ENCODE assay signal across 16 mouse cellular contexts in genomic region chr11:70193354-70194285, GRCm38 (mm10). TPM values are rescaled to one million over a fixed set of nuclear protein-coding genes. Genes with fewer than 3 reads are reported as not detected.
DNase-seq lines count a peak whose midpoint lies in the region; TF ChIP-seq lines count a peak whose summit lies in the region.
"Had no signal": no experiment of that assay in that cellular context is flagged by ENCODE, and none has a peak within 500 bp of the region (broad histone marks: within the 10 kb centered on the region; RNA-seq: fewer than 3 reads in every experiment).

No protein-coding gene starts in this region.

- H3K79me2 ChIP-seq in C2C12 (ENCODE audit: control insufficient read depth, insufficient read depth) = no peaks in the 10 kb centered on the region
- H3K79me2 ChIP-seq in myocyte (ENCODE audit: control insufficient read depth, insufficient read depth) = no peaks in the 10 kb centered on the region

- peaks cover 32% of the 10 kb centered on the region for H3K4me1 ChIP-seq in embryonic fibroblast, embryonic 13.5 days (ENCODE audit: control insufficient read depth, insufficient read depth, low read length)
- H3K4me1 ChIP-seq: embryonic facial prominence, embryonic 15.5 days; forebrain, embryonic 15.5 days; neural tube, embryonic 12.5 days had no signal

- H3K27me3 ChIP-seq in C2C12 (ENCODE audit: control insufficient read depth, insufficient read depth, insufficient read length) = no peaks in the 10 kb centered on the region
- no peaks in the 10 kb centered on the region for H3K27me3 ChIP-seq in myocyte (ENCODE audit: control insufficient read depth, insufficient read depth, insufficient read length)
- H3K27me3 ChIP-seq: embryonic facial prominence, embryonic 15.5 days; forebrain, embryonic 15.5 days; neural tube, embryonic 12.5 days had no signal

- no peak overlapping the region for H3K4me3 ChIP-seq in C2C12 (ENCODE audit: insufficient read depth, poor library complexity, severe bottlenecking)
- no peak overlapping the region for H3K4me3 ChIP-seq in embryonic fibroblast, embryonic 13.5 days (ENCODE audit: insufficient read depth, low read length)
- no peak overlapping the region for H3K4me3 ChIP-seq in myocyte
- H3K4me3 ChIP-seq: embryonic facial prominence, embryonic 15.5 days; forebrain, embryonic 15.5 days; gastrocnemius, adult 2 months; neural tube, embryonic 12.5 days had no signal

- H3K4me2 ChIP-seq in myocyte (ENCODE audit: low read depth) = peak overlapping the region; percentile 45
- H3K4me2 ChIP-seq: embryonic facial prominence, embryonic 15.5 days; forebrain, embryonic 15.5 days; neural tube, embryonic 12.5 days had no signal

- H3K79me3 ChIP-seq in C2C12 (ENCODE audit: low read depth) = no peaks in the 10 kb centered on the region

- peak; percentile 23 for DNase-seq in kidney, adult 18-20 months
- DNase-seq in kidney, postnatal 4 days = no peak
- no peak for DNase-seq in spleen, postnatal 14 days (ENCODE audit: low spot score in 2 of 2)
- DNase-seq in left cerebral cortex, adult 8-10 months (ENCODE audit: low spot score in 2 of 2) = no peak
- DNase-seq: adrenal gland, postnatal 10 days; cerebellum, adult 9-11 months; gastrocnemius, adult 2 months; heart, postnatal 10 days; right cerebral cortex, postnatal 4 days had no signal

- H3K36me3 ChIP-seq in C2C12 (ENCODE audit: control insufficient read depth, insufficient read depth) (peaks cover 4% of the 10 kb centered on the region), myocyte (ENCODE audit: control insufficient read depth, insufficient read depth) (no peaks in the 10 kb centered on the region)
- H3K36me3 ChIP-seq: embryonic facial prominence, embryonic 15.5 days; forebrain, embryonic 15.5 days; neural tube, embryonic 12.5 days had no signal

- TF ChIP-seq CTCF in C2C12 (IDR thresholded peaks at IDR 0.05; ENCODE audit: control insufficient read depth, insufficient read depth, insufficient read length) = no peak
- TF ChIP-seq CTCF in embryonic fibroblast, embryonic 13.5 days (IDR thresholded peaks at IDR 0.05; ENCODE audit: borderline replicate concordance, insufficient read depth, low read length) = no peak

- H3ac ChIP-seq in C2C12 (ENCODE audit: control insufficient read depth, insufficient read length, low read depth) = peak overlapping the region; percentile 19
- H3ac ChIP-seq in myocyte (ENCODE audit: control insufficient read depth, insufficient read length) = no peak overlapping the region

- TF ChIP-seq POLR2A in embryonic fibroblast, embryonic 13.5 days (IDR thresholded peaks at IDR 0.05; ENCODE audit: low read depth, low read length) = no peak
- no peak for TF ChIP-seq POLR2A in myocyte (IDR thresholded peaks at IDR 0.05; ENCODE audit: insufficient read length, low read depth)

- peak overlapping the region; percentile 95 for H3K27ac ChIP-seq in embryonic fibroblast, embryonic 13.5 days (ENCODE audit: insufficient read depth, low read length)
- H3K27ac ChIP-seq: embryonic facial prominence, embryonic 15.5 days; forebrain, embryonic 15.5 days; gastrocnemius, adult 2 months; macrophage; neural tube, embryonic 12.5 days had no signal

TF ChIP-seq in C2C12, 6 proteins besides CTCF, POLR2A, EP300 and RAD21:
- peak; percentile 63 for TF ChIP-seq MYOD1 (IDR thresholded peaks at IDR 0.05; ENCODE audit: control insufficient read depth, insufficient read length, low read depth)
- TF ChIP-seq MAX (IDR thresholded peaks at IDR 0.05) = no peak
- TF ChIP-seq CEBPB (IDR thresholded peaks at IDR 0.05; ENCODE audit: low read depth) = peak; percentile 81
- peak; percentile 44 for TF ChIP-seq FOSL1 (IDR thresholded peaks at IDR 0.05; ENCODE audit: insufficient read depth, low read length, poor library complexity, severe bottlenecking)
- no peak for TF ChIP-seq MYOG (IDR thresholded peaks at IDR 0.05; ENCODE audit: control insufficient read depth, extremely low read depth, insufficient read length)
- no peak for TF ChIP-seq USF1 (IDR thresholded peaks at IDR 0.05; ENCODE audit: low read depth)

TF ChIP-seq in myocyte, 11 proteins besides CTCF, POLR2A, EP300 and RAD21:
- TF ChIP-seq USF1 (IDR thresholded peaks at IDR 0.05; ENCODE audit: low read depth) (no peak), MYOG (IDR thresholded peaks at IDR 0.05; ENCODE audit: control insufficient read depth in 1 of 3, insufficient read depth in 1 of 3, insufficient read length in 2 of 3, low read depth in 2 of 3) (no peak), CEBPB (IDR thresholded peaks at IDR 0.05; ENCODE audit: insufficient read depth, poor library complexity, severe bottlenecking) (0 out of 2 replicates have a peak, but pooled peaks have one; percentile 6), MYOD1 (IDR thresholded peaks at IDR 0.05; ENCODE audit: control insufficient read depth in 1 of 3, insufficient read length in 2 of 3, low read depth in 2 of 3) (peak in 2 of 3 experiments; percentile 35 to 46)

RNA-seq across cellular contexts. Expression of gene Slc16a11, which starts 18.9 kb away (rescaled TPM):
- 145 TPM for polyA plus RNA-seq in C2C12 (2012; fragmentation: generic; extraction: Trizol)
- 2.2 and 4.7 TPM in 2 replicates for polyA plus RNA-seq in embryonic fibroblast, embryonic 13.5 days (2011; ENCODE audit: insufficient read length, low read depth, missing spikeins)
- polyA plus RNA-seq in myocyte (2012; fragmentation: generic; extraction: Trizol) = 17.4 TPM
- 10 to 100 TPM; 32.3 to 43.4 (median 36.5) TPM for total RNA-seq in left cerebral cortex, adult 8-10 months (2022)
- total RNA-seq: gastrocnemius, adult 2 months had no signal
- polyA plus RNA-seq: macrophage had no signal

RNA-seq across cellular contexts. Expression of gene Slc16a13, which starts 27.2 kb away (rescaled TPM):
- polyA plus RNA-seq in C2C12 (2012; fragmentation: generic; extraction: Trizol) = 22.0 TPM
- 2.7 and 9.3 TPM in 2 replicates for polyA plus RNA-seq in embryonic fibroblast, embryonic 13.5 days (2011; ENCODE audit: insufficient read length, low read depth, missing spikeins)
- polyA plus RNA-seq in myocyte (2012; fragmentation: generic; extraction: Trizol) = 4.8 TPM
- total RNA-seq in left cerebral cortex, adult 8-10 months (2022) = 10 to 100 TPM in 1 of 4 experiments, 1 to 10 TPM in 3; 7.6 to 10.4 (median 8.5) TPM

RNA-seq across cellular contexts. Expression of gene Bcl6b, which starts 36.0 kb away (rescaled TPM):
- 9.3 TPM for polyA plus RNA-seq in C2C12 (2012; fragmentation: generic; extraction: Trizol)
- 0.70 and 2.5 TPM in 2 replicates for polyA plus RNA-seq in embryonic fibroblast, embryonic 13.5 days (2011; ENCODE audit: insufficient read length, low read depth, missing spikeins)
- 2.8 TPM for polyA plus RNA-seq in myocyte (2012; fragmentation: generic; extraction: Trizol)
- 1 to 10 TPM; 1.0 to 2.2 (median 1.9) TPM for total RNA-seq in left cerebral cortex, adult 8-10 months (2022)
- polyA plus RNA-seq: macrophage had no signal

RNA-seq across cellular contexts. Expression of gene Clec10a, which starts 37.6 kb away (rescaled TPM):
- 0.20 TPM for polyA plus RNA-seq in C2C12 (2012; fragmentation: generic; extraction: Trizol)
- polyA plus RNA-seq in embryonic fibroblast, embryonic 13.5 days (2011; ENCODE audit: insufficient read length, low read depth, missing spikeins) = not detected in 2 replicates
- polyA plus RNA-seq in myocyte (2012; fragmentation: generic; extraction: Trizol) = 0.13 TPM
- total RNA-seq in left cerebral cortex, adult 8-10 months (2022) = 1 to 10 TPM in 3 of 4 experiments, under 1 TPM in 1; 0.96 to 3.3 (median 2.7) TPM

RNA-seq across cellular contexts. Expression of gene 0610010K14Rik, which starts 44.1 kb away (rescaled TPM):
- 91.7 TPM for polyA plus RNA-seq in C2C12 (2012; fragmentation: generic; extraction: Trizol)
- 43.2 and 55.3 TPM in 2 replicates for polyA plus RNA-seq in embryonic fibroblast, embryonic 13.5 days (2011; ENCODE audit: insufficient read length, low read depth, missing spikeins)
- 75.5 TPM for polyA plus RNA-seq in myocyte (2012; fragmentation: generic; extraction: Trizol)
- 10 to 100 TPM; 41.0 to 46.9 (median 42.0) TPM for total RNA-seq in left cerebral cortex, adult 8-10 months (2022)
